Mouse (Mus musculus) neural tube, embryonic 10.5 days (tissue): Measurements from ENCODE around the gene Wap.

ENCODE experiments used
- DNase-seq: peaks from one replicate; pipeline ENCODE4 v3.0.0-alpha.2; 2017; ENCODE audit warnings: low spot score; ENCODE audit errors: extremely low spot score

The Wap gene

GRCm38 (mm10) chr11:6627731-6628130, 10.7 kb downstream of the Wap start:
- no peak for DNase-seq

- no peak for DNase-seq
Measured at GRCm38 (mm10) chr11:6626388-6626772, 12.1 kb downstream of the Wap start.

- peak; percentile 95 for DNase-seq
Measured at GRCm38 (mm10) chr11:6625478-6626387, 12.7 kb downstream of the Wap start, which contains the start of gene Tbrg4. Tbrg4 (minus strand) TSS chr11:6626067.

- DNase-seq, result no peak
Measured at GRCm38 (mm10) chr11:6624619-6625382, 13.6 kb downstream of the Wap start.

GRCm38 (mm10) chr11:6623704-6624103, 14.7 kb downstream of the Wap start:
- DNase-seq, result no peak

GRCm38 (mm10) chr11:6615250-6616205, 22.9 kb downstream of the Wap start:
- DNase-seq, result no peak

GRCm38 (mm10) chr11:6605491-6606399, 32.7 kb downstream of the Wap start, which contains the start of gene Nacad:
Nacad (minus strand) TSS chr11:6606053.
- DNase-seq, result peak; percentile 59

- peak; percentile 44 for DNase-seq
Measured at GRCm38 (mm10) chr11:6605021-6605481, 33.4 kb downstream of the Wap start.

- no peak for DNase-seq
Measured at GRCm38 (mm10) chr11:6604604-6604936, 33.9 kb downstream of the Wap start.

GRCm38 (mm10) chr11:6603887-6604603, 34.4 kb downstream of the Wap start:
- no peak for DNase-seq

- DNase-seq, result no peak
Measured at GRCm38 (mm10) chr11:6603224-6603623, 35.2 kb downstream of the Wap start.

- DNase-seq, result no peak
Measured at GRCm38 (mm10) chr11:6602662-6603061, 35.8 kb downstream of the Wap start.

- DNase-seq, result no peak
Measured at GRCm38 (mm10) chr11:6601649-6602480, 36.6 kb downstream of the Wap start.

- no peak for DNase-seq
Measured at GRCm38 (mm10) chr11:6600284-6600944, 38.0 kb downstream of the Wap start.

GRCm38 (mm10) chr11:6599831-6600230, 38.6 kb downstream of the Wap start:
- no peak for DNase-seq

- peak; percentile 55 for DNase-seq
Measured at GRCm38 (mm10) chr11:6599011-6599681, 39.3 kb downstream of the Wap start.

GRCm38 (mm10) chr11:6598191-6598889, 40.1 kb downstream of the Wap start:
- DNase-seq, result no peak
